Comparison of ENCODE assay signal across 28 mouse cellular contexts in genomic region chr12:78095916-78096315, GRCm38 (mm10).
"Had no signal": no experiment of that assay in that cellular context is flagged by ENCODE, and none has a peak within 500 bp of the region (broad histone marks: within the 10 kb centered on the region; RNA-seq: fewer than 3 reads in every experiment).

No protein-coding gene starts in this region.

- H3K9ac ChIP-seq: heart, embryonic 13.5 days; heart, embryonic 15.5 days; hindbrain, embryonic 12.5 days; hindbrain, embryonic 14.5 days; intestine, embryonic 15.5 days; limb, embryonic 12.5 days; liver, embryonic 13.5 days; liver, embryonic 15.5 days; liver, postnatal 0 days had no signal

- H3K27me3 ChIP-seq: heart, embryonic 13.5 days; heart, embryonic 15.5 days; hindbrain, embryonic 12.5 days; intestine, embryonic 15.5 days; limb, embryonic 12.5 days; liver, embryonic 13.5 days; liver, embryonic 15.5 days had no signal

- H3K4me2 ChIP-seq: heart, embryonic 11.5 days; heart, embryonic 13.5 days; heart, embryonic 15.5 days; hindbrain, embryonic 12.5 days; hindbrain, embryonic 14.5 days; intestine, embryonic 15.5 days; limb, embryonic 12.5 days; liver, embryonic 11.5 days; liver, embryonic 13.5 days; liver, embryonic 15.5 days had no signal

- H3K36me3 ChIP-seq: heart, embryonic 13.5 days; heart, embryonic 15.5 days; hindbrain, embryonic 10.5 days; hindbrain, embryonic 12.5 days; intestine, embryonic 15.5 days; limb, embryonic 10.5 days; limb, embryonic 12.5 days; liver, embryonic 13.5 days; liver, embryonic 15.5 days had no signal

- DNase-seq: gastrocnemius, adult 2 months; gastrocnemius, postnatal 10 days; gastrocnemius, postnatal 25 days; heart, adult 2 months; heart, postnatal 4 days; kidney, adult 18-20 months; kidney, postnatal 10 days; kidney, postnatal 25 days; kidney, postnatal 4 days; liver; liver, embryonic 13.5 days; liver, postnatal 0 days had no signal

- ATAC-seq: hindbrain, embryonic 16.5 days; inflammation-experienced regulatory T-cells, adult 6 months; intestine, embryonic 15.5 days; intestine, postnatal 0 days; liver, postnatal 0 days had no signal

- H3K4me1 ChIP-seq: hindbrain, embryonic 10.5 days; intestine, embryonic 15.5 days; limb, embryonic 10.5 days; liver, embryonic 13.5 days; liver, embryonic 15.5 days had no signal

- H3K4me3 ChIP-seq: gastrocnemius, adult 2 months; heart, adult 2 months; heart, embryonic 13.5 days; heart, embryonic 15.5 days; hindbrain, embryonic 10.5 days; hindbrain, embryonic 12.5 days; intestine, embryonic 15.5 days; layer of hippocampus, adult 2 months; left cerebral cortex, adult 2 months; limb, embryonic 10.5 days; limb, embryonic 12.5 days; liver, embryonic 13.5 days; liver, embryonic 15.5 days had no signal

- H3K27ac ChIP-seq: gastrocnemius, adult 2 months; heart, adult 2 months; heart, embryonic 13.5 days; heart, embryonic 15.5 days; hindbrain, embryonic 10.5 days; hindbrain, embryonic 12.5 days; hindbrain, embryonic 14.5 days; intestine, embryonic 15.5 days; layer of hippocampus, adult 2 months; left cerebral cortex, adult 2 months; limb, embryonic 10.5 days; limb, embryonic 12.5 days; liver, embryonic 13.5 days; liver, embryonic 15.5 days had no signal

- H3K9me3 ChIP-seq: heart, embryonic 13.5 days; heart, embryonic 15.5 days; hindbrain, embryonic 10.5 days; hindbrain, embryonic 12.5 days; intestine, embryonic 15.5 days; limb, embryonic 10.5 days; limb, embryonic 12.5 days; liver, embryonic 13.5 days; liver, embryonic 15.5 days had no signal
